Mouse (Mus musculus) limb, embryonic 13.5 days (tissue): ENCODE data around the gene Pnpla8. TPM values are rescaled to one million over a fixed set of nuclear protein-coding genes. Genes with fewer than 3 reads are reported as not detected.
A peak's percentile ranks its signal among the peaks of the same experiment; 100 is the strongest.
"Not testable (repeated sequence)": the region's sequence is repeated elsewhere in the genome, so short reads cannot be mapped to it uniquely, and the experiment has no call there.

Experiments
- ATAC-seq: fragments of 200-750 bp; cut with Nextera tagmentation; 2 replicates; pipeline ENCODE4 v1.8.0; 2017; ENCODE audit warnings: low read depth, moderate number of reproducible peaks, moderate TSS enrichment; ENCODE audit not compliant: low FRiP score
- H3K27ac ChIP-seq: fragments of 300-500 bp; sonication (generic); 2 replicates; pipeline ENCODE4 v1.5.1; 2015; ENCODE audit warnings: inconsistent platforms, mild to moderate bottlenecking, moderate library complexity
- H3K27me3 ChIP-seq: fragments of 300-500 bp; sonication (generic); 2 replicates; pipeline ENCODE4 v1.6.1; 2015; ENCODE audit warnings: mild to moderate bottlenecking, inconsistent platforms
- H3K36me3 ChIP-seq: fragments of 300-500 bp; sonication (generic); 2 replicates; pipeline ENCODE4 v1.6.1; 2015; ENCODE audit warnings: inconsistent platforms, mild to moderate bottlenecking, moderate library complexity
- H3K4me1 ChIP-seq: fragments of 300-500 bp; sonication (generic); 2 replicates; pipeline ENCODE4 v1.6.1; 2015; ENCODE audit warnings: inconsistent platforms
- H3K4me2 ChIP-seq: fragments of 300-500 bp; sonication (generic); replicated peaks from 2 replicates; pipeline ENCODE4 v1.6.1; 2015; ENCODE audit warnings: inconsistent platforms, mild to moderate bottlenecking, moderate library complexity
- H3K4me3 ChIP-seq: fragments of 300-500 bp; sonication (generic); 2 replicates; pipeline ENCODE4 v1.5.1; 2015; ENCODE audit warnings: moderate library complexity, mild to moderate bottlenecking, inconsistent platforms
- H3K9ac ChIP-seq: fragments of 300-500 bp; sonication (generic); 2 replicates; pipeline ENCODE4 v1.6.1; 2015; ENCODE audit warnings: mild to moderate bottlenecking, inconsistent platforms
- H3K9me3 ChIP-seq: fragments of 300-500 bp; sonication (generic); 2 replicates; pipeline ENCODE4 v1.6.1; 2016; ENCODE audit warnings: inconsistent platforms
- WGBS: fragments of 180-500 bp; shearing (Covaris S2); methylation state at CpG from one replicate; pipeline ENCODE4 v1.1.7; 2015; 5-methylcytosine and 5-hydroxymethylcytosine counted together
- polyA plus RNA-seq: library from polyadenylated mRNA; unstranded; fragments of >200 nt; fragmentation: Nextera tagmentation; extraction: Ambion mirVana; gene quantifications from 2 replicates; pipeline ENCODE4 v1.2.1, GENCODE M21; 2015

Pnpla8 gene
- polyA plus RNA-seq, 1 experiment from 2014 or later = 68.3 TPM

DNA sequence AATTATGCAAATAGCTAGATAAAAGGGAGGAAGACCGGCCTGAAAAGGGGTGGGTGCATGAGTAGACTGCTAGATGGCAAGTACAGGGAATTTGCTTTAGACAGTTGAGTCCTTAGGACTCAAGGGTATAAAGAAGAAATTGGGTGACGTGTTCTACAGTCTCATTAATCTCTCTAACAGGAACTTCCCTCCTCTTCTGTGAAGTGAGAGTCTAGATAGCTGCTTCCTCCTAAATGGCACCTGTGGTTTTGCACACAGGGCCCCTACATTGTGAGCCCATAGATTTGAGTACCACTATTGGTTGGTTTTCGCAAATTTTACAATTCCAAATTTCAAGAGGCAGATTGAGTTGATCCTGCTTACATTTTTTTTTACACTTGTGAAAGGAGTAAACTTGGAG, 3.5 kb downstream of the Pnpla8 start:
- H3K36me3 ChIP-seq = no peaks in the 10 kb centered on the region
- no peak overlapping the region for H3K4me2 ChIP-seq
- H3K9ac ChIP-seq = no peak overlapping the region
- ATAC-seq = no peak
- no peak overlapping the region for H3K4me3 ChIP-seq
- peaks cover 18% of the 10 kb centered on the region for H3K27me3 ChIP-seq
- no peaks in the 10 kb centered on the region for H3K9me3 ChIP-seq
- 75% methylated on average over 3 of the region's 3 CpGs for WGBS
- H3K27ac ChIP-seq = no peak overlapping the region
- no peaks in the 10 kb centered on the region for H3K4me1 ChIP-seq

GRCm38 (mm10) chr12:44241090-44241489, 19.9 kb downstream of the Pnpla8 start:
- H3K4me2 ChIP-seq = no peak overlapping the region
- no peaks in the 10 kb centered on the region for H3K4me1 ChIP-seq
- H3K27ac ChIP-seq = no peak overlapping the region
- no peak for ATAC-seq
- H3K9ac ChIP-seq = no peak overlapping the region
- 79% methylated on average over 7 of the region's 7 CpGs for WGBS
- H3K4me3 ChIP-seq = no peak overlapping the region
- no peaks in the 10 kb centered on the region for H3K27me3 ChIP-seq
- no peaks in the 10 kb centered on the region for H3K36me3 ChIP-seq
- H3K9me3 ChIP-seq = no peaks in the 10 kb centered on the region

DNA sequence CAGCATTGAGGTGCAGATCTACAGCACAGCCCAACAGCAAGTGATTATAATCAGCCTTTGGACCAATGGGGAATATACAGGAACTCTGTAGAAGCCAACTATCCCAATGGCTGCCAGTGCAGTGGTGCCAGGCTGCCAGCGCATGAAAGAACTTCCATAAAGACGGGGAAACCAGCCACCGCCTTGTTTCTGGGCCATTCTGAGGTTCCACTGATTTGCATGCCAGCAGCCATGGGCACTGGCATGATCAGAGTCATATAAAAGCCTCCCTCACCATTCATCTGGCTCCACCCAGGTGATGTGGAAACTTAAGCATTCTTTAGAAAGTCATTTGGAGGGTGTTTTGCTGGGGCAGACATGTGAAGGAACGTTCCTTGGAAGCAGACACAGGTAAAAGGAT, 21.2 kb downstream of the Pnpla8 start:
- H3K4me2 ChIP-seq = no peak overlapping the region
- H3K4me3 ChIP-seq = no peak overlapping the region
- H3K36me3 ChIP-seq = no peaks in the 10 kb centered on the region
- no peak overlapping the region for H3K9ac ChIP-seq
- ATAC-seq = no peak
- no peaks in the 10 kb centered on the region for H3K9me3 ChIP-seq
- 83% methylated on average over 4 of the region's 4 CpGs for WGBS
- no peaks in the 10 kb centered on the region for H3K27me3 ChIP-seq
- no peak overlapping the region for H3K27ac ChIP-seq
- H3K4me1 ChIP-seq = no peaks in the 10 kb centered on the region

DNA sequence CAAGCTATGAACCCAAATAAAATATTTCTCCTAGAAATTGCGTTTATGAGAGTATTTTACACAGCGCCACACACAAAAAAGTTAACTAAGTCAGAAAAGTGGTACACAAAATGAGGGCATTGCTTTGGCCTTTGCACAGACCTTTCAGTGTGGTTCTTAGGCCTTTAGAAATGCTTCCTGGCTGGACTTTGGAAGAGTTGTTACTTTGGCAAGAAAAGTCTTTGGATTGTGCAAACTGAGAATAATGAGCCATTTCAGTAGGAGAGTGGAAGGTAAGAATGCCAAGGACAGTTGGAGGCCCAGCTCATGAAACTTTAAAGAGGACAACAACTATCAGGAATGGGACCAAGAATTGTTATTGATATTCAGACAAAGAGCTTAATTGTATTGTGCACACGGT, 24.6 kb downstream of the Pnpla8 start:
- Histone ChIP-seq H3K4me1 (no peaks in the 10 kb centered on the region), H3K27me3 (no peaks in the 10 kb centered on the region), H3K27ac (no peak overlapping the region), H3K4me3 (no peak overlapping the region), H3K9ac (no peak overlapping the region), H3K4me2 (no peak overlapping the region), H3K9me3 (no peaks in the 10 kb centered on the region), H3K36me3 (no peaks in the 10 kb centered on the region)
- no peak for ATAC-seq
- 88% methylated on average over 3 of the region's 3 CpGs for WGBS

DNA sequence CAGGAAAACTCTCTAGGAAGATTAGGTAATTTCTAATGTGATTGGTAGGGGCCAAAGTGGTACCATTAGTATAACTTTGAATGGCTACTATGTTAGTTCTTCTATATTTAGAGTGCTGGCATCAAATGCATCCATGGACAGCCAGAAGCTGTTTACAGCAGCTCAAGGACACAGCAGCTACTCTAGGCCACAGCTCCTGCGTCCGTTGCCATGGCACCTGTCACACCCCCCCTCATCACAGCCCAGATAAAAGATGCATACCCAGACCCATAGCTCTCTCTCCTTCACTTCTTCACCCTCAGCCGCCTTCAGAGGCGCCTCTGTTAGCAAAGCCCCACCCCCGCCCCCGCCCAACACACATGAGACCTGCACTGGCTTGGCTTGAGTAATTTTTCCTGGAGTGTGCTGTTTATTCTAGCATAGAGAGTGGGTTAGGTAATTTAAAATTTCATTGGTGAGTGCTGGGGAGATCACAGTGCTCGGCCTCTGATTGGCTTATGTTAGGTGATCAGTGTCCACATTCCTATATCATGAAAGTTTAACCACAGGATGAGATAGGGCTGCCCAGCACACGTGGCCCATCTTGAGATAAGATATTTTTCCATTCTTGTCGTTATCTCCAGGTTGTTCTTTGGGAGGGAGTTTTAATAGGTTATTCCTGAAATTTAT, 27.3 kb downstream of the Pnpla8 start:
- Histone ChIP-seq H3K4me3 (no peak overlapping the region), H3K9ac (no peak overlapping the region), H3K4me2 (no peak overlapping the region), H3K27me3 (no peaks in the 10 kb centered on the region), H3K9me3 (no peaks in the 10 kb centered on the region), H3K36me3 (no peaks in the 10 kb centered on the region), H3K27ac (no peak overlapping the region), H3K4me1 (no peaks in the 10 kb centered on the region)
- WGBS = 79% methylated on average over 9 of the region's 9 CpGs
- ATAC-seq = no peak

DNA sequence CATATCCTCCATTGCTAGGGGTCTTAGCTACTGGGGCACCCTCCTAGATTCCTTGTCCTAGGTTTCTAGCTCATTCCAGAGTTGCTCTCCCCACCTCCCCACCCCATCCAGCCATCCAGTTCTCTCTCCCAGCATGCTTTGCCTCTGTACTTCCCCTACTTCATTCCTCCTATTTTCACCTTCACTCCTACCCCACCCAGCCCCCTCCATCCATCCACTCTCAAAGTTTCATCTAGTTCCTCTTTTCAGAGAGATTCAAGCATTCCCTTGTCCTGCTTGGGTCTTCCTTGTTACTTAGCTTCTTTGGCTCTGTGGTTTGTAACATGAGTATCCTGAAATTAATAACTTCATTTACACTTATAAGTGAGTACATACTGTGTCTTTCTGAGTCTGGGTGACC, 41.4 kb downstream of the Pnpla8 start:
- Histone ChIP-seq H3K27me3 (no peaks in the 10 kb centered on the region), H3K9ac (no peak overlapping the region), H3K4me2 (no peak overlapping the region), H3K36me3 (no peaks in the 10 kb centered on the region), H3K9me3 (no peaks in the 10 kb centered on the region), H3K27ac (no peak overlapping the region), H3K4me1 (no peaks in the 10 kb centered on the region), H3K4me3 (no peak overlapping the region)
- no peak for ATAC-seq

- H3K9ac ChIP-seq = no peak overlapping the region
- H3K9me3 ChIP-seq = no peaks in the 10 kb centered on the region
- H3K4me3 ChIP-seq = no peak overlapping the region
- H3K27ac ChIP-seq = no peak overlapping the region
- H3K27me3 ChIP-seq = no peaks in the 10 kb centered on the region
- 76% methylated on average over 3 of the region's 3 CpGs for WGBS
- no peak for ATAC-seq
- no peak overlapping the region for H3K4me2 ChIP-seq
- H3K4me1 ChIP-seq = peaks cover 7% of the 10 kb centered on the region
- H3K36me3 ChIP-seq = no peaks in the 10 kb centered on the region
These were observed 44.5 kb downstream of the Pnpla8 start for GRCm38 (mm10) chr12:44265651-44266050.

DNA sequence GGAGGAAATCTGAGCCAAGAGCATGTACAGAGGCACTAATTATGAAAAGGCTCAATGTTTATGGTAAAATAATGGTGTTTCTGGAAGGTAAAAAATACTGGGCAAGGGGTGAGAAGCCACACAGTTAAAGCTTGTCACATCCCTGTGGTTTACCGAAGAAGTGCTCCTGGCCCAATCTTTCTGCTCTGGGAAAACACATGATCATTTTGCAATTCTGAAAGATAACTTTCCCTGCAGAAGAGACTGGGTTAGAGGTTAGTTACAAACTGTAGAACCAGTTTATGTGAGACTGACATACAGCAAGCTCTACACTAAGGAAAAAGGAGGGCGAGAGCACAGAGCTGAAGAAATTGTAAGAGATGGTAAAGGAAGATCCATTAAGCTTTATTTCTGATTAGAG, 46.0 kb downstream of the Pnpla8 start:
- Histone ChIP-seq H3K36me3 (no peaks in the 10 kb centered on the region), H3K4me2 (no peak overlapping the region), H3K27me3 (no peaks in the 10 kb centered on the region), H3K4me3 (no peak overlapping the region), H3K4me1 (peaks cover 7% of the 10 kb centered on the region), H3K9me3 (no peaks in the 10 kb centered on the region), H3K9ac (no peak overlapping the region), H3K27ac (no peak overlapping the region)
- 87% methylated on average over 2 of the region's 2 CpGs for WGBS
- ATAC-seq = no peak

DNA sequence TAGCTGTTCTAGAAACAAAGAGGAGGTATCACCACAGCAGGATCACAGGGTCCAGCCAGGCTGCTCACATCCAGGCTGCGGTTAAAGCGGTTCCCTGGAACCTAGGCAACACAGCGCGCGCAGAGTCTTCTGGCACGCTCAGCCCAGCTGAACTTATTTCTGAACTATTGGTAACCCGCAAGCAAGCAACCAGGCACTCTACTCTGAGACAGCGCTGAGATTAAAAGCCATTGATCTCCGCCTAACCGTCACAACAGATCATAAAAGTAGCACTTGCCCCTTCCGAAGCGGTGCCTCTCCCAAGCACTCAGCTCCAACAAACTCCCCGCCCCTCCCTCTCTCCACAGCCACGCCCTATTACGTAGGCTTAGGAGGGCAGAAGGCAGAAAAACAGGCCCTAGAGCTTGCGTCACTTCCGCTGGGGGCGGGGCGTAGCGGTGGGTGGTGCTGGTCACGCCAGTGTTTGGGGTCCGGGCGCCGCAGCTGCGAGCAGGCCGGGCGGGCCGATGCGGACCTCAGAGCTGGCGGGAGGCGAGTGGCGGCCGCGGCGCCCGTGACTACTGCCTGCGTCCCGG, 47.6 kb downstream of the Pnpla8 start:
- peak overlapping the region; percentile 74 for H3K4me2 ChIP-seq
- ATAC-seq = peak; percentile 99
- H3K27me3 ChIP-seq = no peaks in the 10 kb centered on the region
- no peaks in the 10 kb centered on the region for H3K36me3 ChIP-seq
- no peaks in the 10 kb centered on the region for H3K9me3 ChIP-seq
- WGBS = under 1% methylated on average over 36 of the region's 38 CpGs
- peak overlapping the region; percentile 97 for H3K27ac ChIP-seq
- H3K9ac ChIP-seq = peak overlapping the region; percentile 89
- peaks cover 7% of the 10 kb centered on the region for H3K4me1 ChIP-seq
- H3K4me3 ChIP-seq = peak overlapping the region; percentile 78

- H3K27ac ChIP-seq = peak overlapping the region; percentile 97
- peak overlapping the region; percentile 74 for H3K4me2 ChIP-seq
- peak overlapping the region; percentile 78 for H3K4me3 ChIP-seq
- WGBS = under 1% methylated on average over 36 of the region's 46 CpGs
- H3K9me3 ChIP-seq = no peaks in the 10 kb centered on the region
- no peaks in the 10 kb centered on the region for H3K36me3 ChIP-seq
- no peaks in the 10 kb centered on the region for H3K27me3 ChIP-seq
- peak; percentile 94 for ATAC-seq
- peak overlapping the region; percentile 89 for H3K9ac ChIP-seq
- H3K4me1 ChIP-seq = peaks cover 7% of the 10 kb centered on the region
These were observed 48.2 kb downstream of the Pnpla8 start for GRCm38 (mm10) chr12:44269311-44269831.

DNA sequence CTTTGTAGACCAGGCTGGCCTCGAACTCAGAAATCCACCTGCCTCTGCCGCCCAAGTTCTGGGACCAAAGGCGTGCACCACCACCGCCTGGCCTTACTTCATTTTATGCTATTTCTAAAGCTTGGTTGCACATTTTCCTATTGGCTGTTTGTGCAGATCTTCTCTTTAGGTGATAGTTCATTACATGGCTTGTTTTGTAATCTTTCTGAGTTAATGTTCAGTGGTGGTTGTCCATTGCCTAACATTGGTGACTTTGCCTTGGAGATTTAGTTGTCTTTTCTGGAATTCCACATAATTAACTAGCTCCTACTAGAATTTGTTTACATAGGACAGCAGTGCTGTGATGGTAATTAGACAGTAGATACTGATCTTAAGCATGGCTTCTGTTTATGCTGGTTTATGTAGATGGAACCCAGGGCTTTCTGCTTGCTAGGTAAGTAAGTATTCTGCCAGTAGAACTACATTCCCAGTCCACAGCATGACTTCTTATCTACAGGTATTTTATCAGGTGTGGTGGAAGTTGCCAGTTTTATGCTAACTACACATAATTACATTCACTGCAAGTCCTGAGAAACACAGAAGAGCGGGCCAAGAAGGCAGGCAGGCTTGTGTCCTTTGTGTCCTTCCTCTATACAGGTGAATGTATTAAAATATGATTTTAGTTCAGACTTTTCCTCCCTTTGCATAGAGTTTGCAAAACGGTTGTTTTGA, 53.1 kb downstream of the Pnpla8 start:
- no peaks in the 10 kb centered on the region; the same call in 1 of the 2 replicates for H3K36me3 ChIP-seq
- H3K4me2 ChIP-seq = no peak overlapping the region
- no peaks in the 10 kb centered on the region for H3K9me3 ChIP-seq
- peaks cover 4% of the 10 kb centered on the region; the same call in 1 of the 2 replicates for H3K4me1 ChIP-seq
- H3K27ac ChIP-seq = no peak overlapping the region
- no peaks in the 10 kb centered on the region for H3K27me3 ChIP-seq
- H3K4me3 ChIP-seq = no peak overlapping the region
- 93% methylated on average over 6 of the region's 6 CpGs for WGBS
- no peak overlapping the region for H3K9ac ChIP-seq
- no peak for ATAC-seq

DNA sequence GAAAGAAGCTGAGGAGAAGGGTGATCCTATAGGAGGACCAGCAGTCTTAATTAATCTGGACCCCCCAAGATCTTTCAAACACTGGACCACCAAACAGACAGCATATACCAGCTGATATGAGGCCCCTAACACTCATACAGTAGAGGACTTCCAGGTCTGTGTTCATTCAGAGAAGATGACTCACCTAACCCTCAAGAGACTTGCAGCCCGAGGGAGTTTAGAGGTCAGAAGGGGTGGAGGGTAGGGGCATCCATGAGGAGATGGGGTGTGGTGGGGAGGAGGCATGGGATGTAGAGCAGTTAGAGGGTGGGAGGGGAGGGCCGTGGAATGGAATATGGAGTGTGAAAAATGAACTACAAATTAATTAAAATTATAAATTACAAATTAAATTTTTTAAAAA, 59.0 kb downstream of the Pnpla8 start:
- not testable (repeated sequence) for H3K4me1 ChIP-seq, ATAC-seq, H3K4me2 ChIP-seq, H3K9me3 ChIP-seq, H3K27ac ChIP-seq, H3K9ac ChIP-seq, H3K36me3 ChIP-seq, H3K4me3 ChIP-seq, H3K27me3 ChIP-seq
- 82% methylated on average over 2 of the region's 2 CpGs for WGBS
